Comparison of ENCODE assay signal across 16 mouse cellular contexts in the genomic region with DNA sequence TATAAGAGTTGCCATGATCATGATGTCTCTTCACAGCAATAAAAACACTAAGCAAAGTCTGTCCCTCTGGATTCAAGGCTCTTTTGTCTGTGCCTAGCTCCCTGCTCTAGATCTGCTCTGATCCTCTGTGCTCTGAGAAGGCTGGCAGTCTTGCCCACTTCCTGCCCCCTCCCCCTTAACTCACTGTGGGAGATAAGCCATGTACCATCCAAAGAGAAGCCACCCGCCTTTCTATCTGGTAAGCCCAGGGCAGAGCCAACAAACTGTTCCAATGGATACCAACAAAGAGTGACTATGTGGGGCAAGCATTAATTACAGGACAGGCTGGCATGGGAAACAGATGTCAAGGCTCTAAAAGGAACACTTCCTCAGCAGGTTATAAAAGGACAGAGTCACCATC.
DNase-seq lines count a peak whose midpoint lies in the region; ATAC-seq and TF ChIP-seq lines count a peak whose summit lies in the region.
"Had no signal": no experiment of that assay in that cellular context is flagged by ENCODE, and none has a peak within 500 bp of the region (broad histone marks: within the 10 kb centered on the region; RNA-seq: fewer than 3 reads in every experiment).

No protein-coding gene starts in this region.

- peak overlapping the region; percentile 57; the same call in 1 of the 2 replicates for H3K4me2 ChIP-seq in hindbrain, embryonic 14.5 days (replicated peaks)
- H3K4me2 ChIP-seq in hindbrain, embryonic 11.5 days (replicated peaks; ENCODE audit: low read depth, low read length), result no peak overlapping the region
- H3K4me2 ChIP-seq: heart, embryonic 11.5 days; lung, embryonic 14.5 days had no signal

- H3K36me3 ChIP-seq in hindbrain, embryonic 14.5 days (replicated peaks; ENCODE audit: control insufficient read depth, insufficient read depth), result no peaks in the 10 kb centered on the region
- H3K36me3 ChIP-seq in hindbrain, embryonic 11.5 days (ENCODE audit: control insufficient read depth, insufficient read depth, low read length), result no peaks in the 10 kb centered on the region
- no peaks in the 10 kb centered on the region for H3K36me3 ChIP-seq in thymus, adult 2 months (ENCODE audit: control insufficient read depth, insufficient read depth, low read length)

- no peak for DNase-seq in hindbrain, embryonic 14.5 days (ENCODE audit: low spot score)
- DNase-seq in hindbrain, embryonic 11.5 days (ENCODE audit: low spot score), result no peak
- peak; percentile 24 for DNase-seq in thymus, adult 2 months
- DNase-seq in thymus, adult 18-20 months, result no peak
- DNase-seq in thymus, postnatal 4 days, result peak; percentile 33
- no peak for DNase-seq in heart, adult 9 months (ENCODE audit: low spot score in 2 of 2)
- no peak for DNase-seq in layer of hippocampus, adult 9-11 months
- DNase-seq: embryo, embryonic 11 days; gastrocnemius, postnatal 25 days; heart, postnatal 36 days; kidney, adult 11 months; kidney, postnatal 10 days; lung, embryonic 14.5 days; right cerebral cortex, postnatal 25 days had no signal

- H3K27ac ChIP-seq in hindbrain, embryonic 14.5 days, result no peak overlapping the region
- H3K27ac ChIP-seq in hindbrain, embryonic 11.5 days (ENCODE audit: low read depth, low read length), result no peak overlapping the region
- H3K27ac ChIP-seq in thymus, adult 2 months (ENCODE audit: control insufficient read depth, insufficient read depth, low read length), result no peak overlapping the region

- TF ChIP-seq CTCF in thymus, adult 2 months (IDR thresholded peaks at IDR 0.05; ENCODE audit: borderline replicate concordance, control insufficient read depth, extremely low read depth, insufficient read depth, low read length, poor library complexity), result no peak

- 76% methylated on average over 1 of the region's 1 CpGs for WGBS in hindbrain, embryonic 14.5 days
- WGBS in hindbrain, embryonic 11.5 days, result 83% methylated on average over 1 of the region's 1 CpGs
- 39% methylated on average over 1 of the region's 1 CpGs for WGBS in thymus, adult 2 months

- no peak for TF ChIP-seq POLR2A in thymus, adult 2 months (IDR thresholded peaks at IDR 0.05; ENCODE audit: control insufficient read depth, extremely low read depth, insufficient read depth, low read length, poor library complexity)

- H3K4me3 ChIP-seq in hindbrain, embryonic 14.5 days (replicated peaks; ENCODE audit: low read length), result no peak overlapping the region
- no peak overlapping the region for H3K4me3 ChIP-seq in hindbrain, embryonic 11.5 days (ENCODE audit: low read depth, low read length)
- no peak overlapping the region for H3K4me3 ChIP-seq in thymus, adult 2 months (ENCODE audit: control insufficient read depth, insufficient read depth, low read length)

- ATAC-seq in hindbrain, embryonic 14.5 days (ENCODE audit: low FRiP score), result no peak
- no peak for ATAC-seq in hindbrain, embryonic 11.5 days (ENCODE audit: low FRiP score)
- peak; percentile 48 for ATAC-seq in megakaryocyte progenitor cell, adult 5-6 weeks (replicated peaks; ENCODE audit: poor library complexity)

- peaks cover 12% of the 10 kb centered on the region for H3K4me1 ChIP-seq in hindbrain, embryonic 14.5 days (replicated peaks; ENCODE audit: control insufficient read depth, insufficient read depth, low read length)
- H3K4me1 ChIP-seq in hindbrain, embryonic 11.5 days (replicated peaks; ENCODE audit: control insufficient read depth, insufficient read depth, low read length), result no peaks in the 10 kb centered on the region
- H3K4me1 ChIP-seq in thymus, adult 2 months (replicated peaks; ENCODE audit: control insufficient read depth, insufficient read depth, low read length), result no peaks in the 10 kb centered on the region

- no peaks in the 10 kb centered on the region for H3K27me3 ChIP-seq in hindbrain, embryonic 14.5 days (ENCODE audit: control insufficient read depth, insufficient read depth, low read length)
- no peaks in the 10 kb centered on the region for H3K27me3 ChIP-seq in hindbrain, embryonic 11.5 days (ENCODE audit: control insufficient read depth, insufficient read depth, low read length)
- no peaks in the 10 kb centered on the region for H3K27me3 ChIP-seq in thymus, adult 2 months (ENCODE audit: control insufficient read depth, insufficient read depth, low read length)

- H3K9me3 ChIP-seq in hindbrain, embryonic 14.5 days (ENCODE audit: control insufficient read depth, low read length), result no peaks in the 10 kb centered on the region
- H3K9me3 ChIP-seq in hindbrain, embryonic 11.5 days (ENCODE audit: control insufficient read depth, low read length), result no peaks in the 10 kb centered on the region

- H3K9ac ChIP-seq in hindbrain, embryonic 14.5 days, result no peak overlapping the region
- no peak overlapping the region for H3K9ac ChIP-seq in hindbrain, embryonic 11.5 days (ENCODE audit: low read depth, low read length)
- H3K9ac ChIP-seq: lung, embryonic 14.5 days had no signal

Comparison
In these comparisons a context has a peak if more than half of its experiments do, and no peak if none do; other contexts are left out.
1. DNase-seq: peak in thymus, adult 2 months (single experiment) and thymus, postnatal 4 days (single experiment); none in hindbrain, embryonic 14.5 days (single experiment), hindbrain, embryonic 11.5 days (single experiment), thymus, adult 18-20 months (0 of 2), heart, adult 9 months (0 of 2) and layer of hippocampus, adult 9-11 months (single experiment).